In genomic region chr11:31729728-31730127, GRCm38 (mm10) we compare ENCODE assay signal across 16 mouse cellular contexts. TPM values are rescaled to one million over a fixed set of nuclear protein-coding genes. Genes with fewer than 3 reads are reported as not detected.
A peak's percentile ranks its signal among the peaks of the same experiment; 100 is the strongest.
DNase-seq lines count a peak whose midpoint lies in the region; ATAC-seq and TF ChIP-seq lines count a peak whose summit lies in the region.
"Had no signal": no experiment of that assay in that cellular context is flagged by ENCODE, and none has a peak within 500 bp of the region (broad histone marks: within the 10 kb centered on the region; RNA-seq: fewer than 3 reads in every experiment).

No protein-coding gene starts in this region.

- no peaks in the 10 kb centered on the region for H3K27me3 ChIP-seq in kidney, adult 2 months (replicated peaks; ENCODE audit: control insufficient read depth, insufficient read depth, low read length)
- H3K27me3 ChIP-seq in kidney, embryonic 15.5 days = no peaks in the 10 kb centered on the region
- H3K27me3 ChIP-seq in neural tube, embryonic 15.5 days (replicated peaks) = no peaks in the 10 kb centered on the region
- H3K27me3 ChIP-seq in embryonic facial prominence, embryonic 14.5 days (replicated peaks; ENCODE audit: control insufficient read depth, insufficient read depth, low read length) = no peaks in the 10 kb centered on the region
- H3K27me3 ChIP-seq: megakaryocyte, embryonic 14.5 days had no signal

- H3K27ac ChIP-seq in gastrocnemius, adult 2 months = peak overlapping the region; percentile 82
- H3K27ac ChIP-seq in kidney, adult 2 months (ENCODE audit: insufficient read depth, low read depth, low read length) = peak overlapping the region; percentile 44; the same call in 1 of the 2 replicates
- no peak overlapping the region for H3K27ac ChIP-seq in kidney, embryonic 15.5 days
- H3K27ac ChIP-seq in neural tube, embryonic 15.5 days (replicated peaks) = peak overlapping the region; percentile 41; the same call in 1 of the 2 replicates
- H3K27ac ChIP-seq in embryonic facial prominence, embryonic 14.5 days (replicated peaks; ENCODE audit: low read depth, low read length) = no peak overlapping the region
- H3K27ac ChIP-seq: stomach, postnatal 0 days had no signal

- H3K36me3 ChIP-seq in kidney, adult 2 months (ENCODE audit: control insufficient read depth, insufficient read depth, low read length) = no peaks in the 10 kb centered on the region
- no peaks in the 10 kb centered on the region for H3K36me3 ChIP-seq in kidney, embryonic 15.5 days
- no peaks in the 10 kb centered on the region for H3K36me3 ChIP-seq in neural tube, embryonic 15.5 days
- no peaks in the 10 kb centered on the region for H3K36me3 ChIP-seq in embryonic facial prominence, embryonic 14.5 days (ENCODE audit: control insufficient read depth, insufficient read depth, low read length)
- H3K36me3 ChIP-seq: G1E had no signal

- no peak overlapping the region for H3K4me2 ChIP-seq in kidney, embryonic 15.5 days
- no peak overlapping the region for H3K4me2 ChIP-seq in neural tube, embryonic 15.5 days
- H3K4me2 ChIP-seq in embryonic facial prominence, embryonic 14.5 days (ENCODE audit: low read depth, low read length) = no peak overlapping the region
- H3K4me2 ChIP-seq: liver, embryonic 11.5 days had no signal

- WGBS in kidney, adult 2 months = 63% methylated on average over 3 of the region's 3 CpGs
- 63% methylated on average over 3 of the region's 3 CpGs for WGBS in kidney, embryonic 15.5 days
- WGBS in neural tube, embryonic 15.5 days = 96% methylated on average over 3 of the region's 3 CpGs
- WGBS in embryonic facial prominence, embryonic 14.5 days = 55% methylated on average over 3 of the region's 3 CpGs

- H3K9ac ChIP-seq in kidney, embryonic 15.5 days = no peak overlapping the region
- no peak overlapping the region for H3K9ac ChIP-seq in neural tube, embryonic 15.5 days (replicated peaks)
- no peak overlapping the region for H3K9ac ChIP-seq in embryonic facial prominence, embryonic 14.5 days (ENCODE audit: low read depth, low read length)

- peak; percentile 57 for DNase-seq in gastrocnemius, adult 2 months
- no peak for DNase-seq in gastrocnemius, postnatal 36 days
- DNase-seq in kidney, adult 2 months = no peak
- DNase-seq in neural tube, embryonic 10.5 days (ENCODE audit: extremely low spot score, low spot score) = no peak
- DNase-seq in embryonic facial prominence, embryonic 14.5 days (ENCODE audit: low spot score) = peak; percentile 13
- no peak for DNase-seq in thymus, postnatal 10 days (ENCODE audit: low spot score in 2 of 2)
- DNase-seq: cerebellum, adult 8-10 months; kidney, adult 9 months; thymus, postnatal 36 days had no signal

- no peak overlapping the region for H3K4me3 ChIP-seq in gastrocnemius, adult 2 months
- no peak overlapping the region for H3K4me3 ChIP-seq in kidney, adult 2 months (ENCODE audit: insufficient read depth, low read depth, low read length)
- no peak overlapping the region for H3K4me3 ChIP-seq in kidney, embryonic 15.5 days (replicated peaks)
- no peak overlapping the region for H3K4me3 ChIP-seq in neural tube, embryonic 15.5 days (replicated peaks)
- no peak overlapping the region for H3K4me3 ChIP-seq in embryonic facial prominence, embryonic 14.5 days (ENCODE audit: low read depth, low read length)
- H3K4me3 ChIP-seq: megakaryocyte, embryonic 14.5 days had no signal

- no peak for TF ChIP-seq CTCF in gastrocnemius, adult 2 months (IDR thresholded peaks at IDR 0.05)
- no peak for TF ChIP-seq CTCF in kidney, adult 2 months (conservative IDR thresholded peaks at IDR 0.05; ENCODE audit: insufficient read depth, insufficient read length, low read depth, low read length)

- intact Hi-C loops in gastrocnemius, adult 2 months (cut with DNase I) = no loop called here
- intact Hi-C loops in gastrocnemius, postnatal 36 days (cut with DNase I) = no loop called here

- H3K4me1 ChIP-seq in kidney, adult 2 months (ENCODE audit: control insufficient read depth, insufficient read depth, low read length) = peaks cover 17% of the 10 kb centered on the region
- peaks cover 27% of the 10 kb centered on the region for H3K4me1 ChIP-seq in kidney, embryonic 15.5 days
- peaks cover 31% of the 10 kb centered on the region for H3K4me1 ChIP-seq in neural tube, embryonic 15.5 days
- peaks cover 14% of the 10 kb centered on the region for H3K4me1 ChIP-seq in embryonic facial prominence, embryonic 14.5 days (ENCODE audit: control insufficient read depth, insufficient read depth, low read length)

- ATAC-seq in kidney, embryonic 15.5 days (replicated peaks; ENCODE audit: low FRiP score) = no peak
- ATAC-seq in neural tube, embryonic 15.5 days (ENCODE audit: low FRiP score) = no peak
- no peak for ATAC-seq in embryonic facial prominence, embryonic 14.5 days (ENCODE audit: low read depth)
- ATAC-seq: forebrain, embryonic 14.5 days had no signal

- no peak for TF ChIP-seq POLR2A in kidney, adult 2 months (IDR thresholded peaks at IDR 0.05; ENCODE audit: low read depth, low read length)

- H3K9me3 ChIP-seq in kidney, embryonic 15.5 days (replicated peaks) = no peaks in the 10 kb centered on the region
- H3K9me3 ChIP-seq in neural tube, embryonic 15.5 days (replicated peaks) = no peaks in the 10 kb centered on the region
- no peaks in the 10 kb centered on the region for H3K9me3 ChIP-seq in embryonic facial prominence, embryonic 14.5 days (ENCODE audit: control insufficient read depth, low read length)
- H3K9me3 ChIP-seq: G1E; megakaryocyte, embryonic 14.5 days had no signal

RNA-seq across cellular contexts. Expression of gene Bod1, which starts 58.0 kb away (rescaled TPM):
- 100 to 1,000 TPM; 137 to 158 TPM for total RNA-seq in gastrocnemius, adult 2 months (2021)
- 100 to 1,000 TPM; 131 to 146 TPM for total RNA-seq in gastrocnemius, postnatal 36 days (2021)
- polyA plus RNA-seq in kidney, adult 2 months (2012; rRNA removed) = 131 and 137 TPM in 2 replicates
- 84.9 and 86.8 TPM in 2 replicates for polyA plus RNA-seq in kidney, embryonic 15.5 days (2015; fragmentation: Nextera tagmentation; extraction: Ambion mirVana)
- polyA plus RNA-seq in neural tube, embryonic 15.5 days (2015; fragmentation: Nextera tagmentation; extraction: Ambion mirVana) = 111 and 118 TPM in 2 replicates
- polyA plus RNA-seq in embryonic facial prominence, embryonic 14.5 days (2014; fragmentation: Nextera tagmentation; extraction: Ambion mirVana) = 102 and 108 TPM in 2 replicates

Comparison
In these comparisons a context has a peak if more than half of its experiments do, and no peak if none do; other contexts are left out.
1. DNase-seq: peak in gastrocnemius, adult 2 months (single experiment) and embryonic facial prominence, embryonic 14.5 days (single experiment); none in gastrocnemius, postnatal 36 days (0 of 2), kidney, adult 2 months (single experiment), neural tube, embryonic 10.5 days (single experiment) and thymus, postnatal 10 days (0 of 2).
2. H3K27ac ChIP-seq: peak in gastrocnemius, adult 2 months (single experiment), kidney, adult 2 months (single experiment) and neural tube, embryonic 15.5 days (single experiment); none in kidney, embryonic 15.5 days (single experiment) and embryonic facial prominence, embryonic 14.5 days (single experiment).